Mouse (Mus musculus): ENCODE results near the gene Gm44973. TPM values are rescaled to one million over a fixed set of nuclear protein-coding genes. Genes with fewer than 3 reads are reported as not detected.

The Gm44973 gene
- total and polyA plus RNA-seq, 3 experiments = not detected

DNA sequence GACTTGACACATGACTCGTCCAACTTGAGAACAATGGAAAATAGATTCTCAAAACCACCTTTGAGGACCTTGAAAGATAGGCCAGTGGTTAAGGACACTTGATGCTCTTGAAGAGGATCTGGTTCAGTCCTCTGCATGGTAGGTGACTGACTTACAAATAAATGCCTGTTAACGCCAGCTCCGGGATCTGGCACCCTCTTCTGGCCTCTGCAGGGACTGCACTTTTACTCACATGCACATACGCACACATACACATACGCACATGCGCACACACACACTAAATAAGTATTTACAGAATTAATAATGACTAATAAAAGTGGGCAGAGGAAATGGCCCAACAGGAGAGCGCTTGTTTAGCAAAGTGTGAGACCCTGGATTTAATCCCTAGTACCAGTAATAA is 38.5 kb upstream of the Gm44973 start:
- Histone ChIP-seq H3K36me3 (ENCODE audit: control insufficient read depth, insufficient read depth, low read length) (no peaks in the 10 kb centered on the region), H3K27ac (no peak overlapping the region), H3K4me3 (no peak overlapping the region), H3K9ac (ENCODE audit: low read depth, low read length) (no peak overlapping the region), H3K79me2 (replicated peaks; ENCODE audit: control insufficient read depth, insufficient read depth, low read length) (no peaks in the 10 kb centered on the region), H3K4me1 (ENCODE audit: control insufficient read depth, insufficient read depth, low read length) (peaks cover 6% of the 10 kb centered on the region), H3K27me3 (ENCODE audit: control insufficient read depth, insufficient read depth, low read length) (no peaks in the 10 kb centered on the region)
- WGBS = 90% methylated on average over 7 of the region's 7 CpGs
- no peak for DNase-seq
- intact Hi-C loops (cut with DNase I) = no loop called here
- peak; percentile 20 for TF ChIP-seq CTCF (IDR thresholded peaks at IDR 0.05)
- TF ChIP-seq EP300 (IDR thresholded peaks at IDR 0.05; ENCODE audit: insufficient read depth, low read depth, low read length) = no peak

DNA sequence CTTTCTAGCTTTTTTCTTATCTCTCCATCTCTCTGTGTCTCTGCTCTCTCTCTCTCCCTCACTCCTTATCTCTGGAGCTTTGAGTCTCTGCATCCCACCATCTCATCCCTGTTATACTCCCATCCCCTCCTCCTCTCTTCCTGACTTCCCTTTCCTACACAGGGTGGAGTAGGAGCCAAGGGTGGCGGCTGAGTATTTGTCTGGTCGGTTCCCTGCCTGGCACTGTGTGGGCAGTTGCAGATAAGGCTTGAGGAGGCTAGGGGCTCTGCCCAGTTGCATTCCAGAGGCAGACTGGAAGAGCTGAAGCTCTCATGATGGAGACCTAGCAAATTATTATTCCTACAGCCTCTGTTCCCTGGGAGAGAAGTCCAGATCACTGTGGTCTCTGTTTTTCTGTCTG is 27.0 kb upstream of the Gm44973 start:
- H3K4me1 ChIP-seq (ENCODE audit: control insufficient read depth, insufficient read depth, low read length) = no peaks in the 10 kb centered on the region
- no peak overlapping the region for H3K9ac ChIP-seq (ENCODE audit: low read depth, low read length)
- H3K79me2 ChIP-seq (replicated peaks; ENCODE audit: control insufficient read depth, insufficient read depth, low read length) = no peaks in the 10 kb centered on the region
- H3K27ac ChIP-seq = no peak overlapping the region
- 9% methylated on average over 2 of the region's 2 CpGs for WGBS
- no peak for DNase-seq
- H3K27me3 ChIP-seq (ENCODE audit: control insufficient read depth, insufficient read depth, low read length) = no peaks in the 10 kb centered on the region
- intact Hi-C loops (cut with DNase I) = no loop called here
- H3K36me3 ChIP-seq (ENCODE audit: control insufficient read depth, insufficient read depth, low read length) = no peaks in the 10 kb centered on the region
- TF ChIP-seq CTCF (IDR thresholded peaks at IDR 0.05) (no peak), POLR2A (IDR thresholded peaks at IDR 0.05; ENCODE audit: insufficient read depth, low read depth, low read length) (no peak), EP300 (IDR thresholded peaks at IDR 0.05; ENCODE audit: insufficient read depth, low read depth, low read length) (no peak)
- H3K4me3 ChIP-seq = no peak overlapping the region

DNA sequence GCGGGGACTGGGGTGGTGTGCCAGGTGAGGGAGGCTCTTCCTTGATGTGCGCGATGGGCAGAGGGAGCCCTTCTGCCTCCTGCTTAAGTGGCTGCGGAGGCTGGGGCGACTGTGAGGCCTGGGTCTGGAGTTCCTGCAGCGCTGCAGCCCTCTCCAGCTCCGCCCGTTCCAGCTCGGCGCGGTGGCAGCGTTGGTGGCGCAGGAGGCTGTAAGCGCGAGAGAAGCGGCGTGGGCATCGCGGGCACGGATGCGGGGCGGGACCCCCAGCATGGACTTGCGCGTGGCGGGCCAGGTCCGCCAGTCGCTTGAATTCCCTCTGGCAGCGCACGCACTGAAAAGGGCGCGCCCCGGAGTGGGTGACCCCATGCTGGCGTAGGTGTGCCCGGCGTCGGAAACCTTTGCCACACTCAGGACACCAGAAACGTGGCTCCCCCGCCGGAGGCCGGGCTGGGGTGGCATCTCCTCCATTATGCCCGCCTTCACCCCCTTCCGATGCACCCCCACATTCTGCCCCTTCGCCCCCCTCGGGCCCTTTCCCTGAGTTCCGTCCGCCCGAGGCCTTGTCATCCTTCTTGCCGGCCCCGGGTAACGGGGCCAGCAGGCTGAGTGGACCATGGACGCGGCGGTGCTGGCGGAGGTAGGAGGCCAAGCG is 21.8 kb upstream of the Gm44973 start:
- Histone ChIP-seq H3K27me3 (ENCODE audit: control insufficient read depth, insufficient read depth, low read length) (no peaks in the 10 kb centered on the region), H3K79me2 (replicated peaks; ENCODE audit: control insufficient read depth, insufficient read depth, low read length) (no peaks in the 10 kb centered on the region), H3K4me1 (ENCODE audit: control insufficient read depth, insufficient read depth, low read length) (peaks cover 5% of the 10 kb centered on the region), H3K9ac (ENCODE audit: low read depth, low read length) (no peak overlapping the region), H3K27ac (no peak overlapping the region), H3K36me3 (ENCODE audit: control insufficient read depth, insufficient read depth, low read length) (no peaks in the 10 kb centered on the region), H3K4me3 (no peak overlapping the region)
- TF ChIP-seq CTCF (IDR thresholded peaks at IDR 0.05) (no peak), POLR2A (IDR thresholded peaks at IDR 0.05; ENCODE audit: insufficient read depth, low read depth, low read length) (no peak), EP300 (IDR thresholded peaks at IDR 0.05; ENCODE audit: insufficient read depth, low read depth, low read length) (no peak)
- no peak for DNase-seq
- intact Hi-C loops (cut with DNase I) = no loop called here
- WGBS = 71% methylated on average over 55 of the region's 55 CpGs

- WGBS = 73% methylated on average over 59 of the region's 59 CpGs
- intact Hi-C loops (cut with DNase I) = no loop called here
- H3K4me1 ChIP-seq (ENCODE audit: control insufficient read depth, insufficient read depth, low read length) = peaks cover 5% of the 10 kb centered on the region
- H3K79me2 ChIP-seq (replicated peaks; ENCODE audit: control insufficient read depth, insufficient read depth, low read length) = no peaks in the 10 kb centered on the region
- H3K27me3 ChIP-seq (ENCODE audit: control insufficient read depth, insufficient read depth, low read length) = no peaks in the 10 kb centered on the region
- TF ChIP-seq EP300 (IDR thresholded peaks at IDR 0.05; ENCODE audit: insufficient read depth, low read depth, low read length) (no peak), POLR2A (IDR thresholded peaks at IDR 0.05; ENCODE audit: insufficient read depth, low read depth, low read length) (no peak), CTCF (IDR thresholded peaks at IDR 0.05) (no peak)
- H3K27ac ChIP-seq = no peak overlapping the region
- H3K4me3 ChIP-seq = no peak overlapping the region
- no peak overlapping the region for H3K9ac ChIP-seq (ENCODE audit: low read depth, low read length)
- DNase-seq = no peak
- H3K36me3 ChIP-seq (ENCODE audit: control insufficient read depth, insufficient read depth, low read length) = no peaks in the 10 kb centered on the region
Observed at GRCm38 (mm10) chr7:4993999-4994788, 21.1 kb upstream of the Gm44973 start.

- Histone ChIP-seq H3K4me1 (ENCODE audit: control insufficient read depth, insufficient read depth, low read length) (peaks cover 5% of the 10 kb centered on the region), H3K9ac (ENCODE audit: low read depth, low read length) (peak overlapping the region; percentile 88), H3K27ac (peak overlapping the region; percentile 75), H3K4me3 (peak overlapping the region; percentile 78), H3K79me2 (replicated peaks; ENCODE audit: control insufficient read depth, insufficient read depth, low read length) (no peaks in the 10 kb centered on the region), H3K36me3 (ENCODE audit: control insufficient read depth, insufficient read depth, low read length) (no peaks in the 10 kb centered on the region), H3K27me3 (ENCODE audit: control insufficient read depth, insufficient read depth, low read length) (no peaks in the 10 kb centered on the region)
- DNase-seq = no peak
- intact Hi-C loops (cut with DNase I) = loop anchor here (2.0 kb wide), 2 partner anchors 17 to 55 kb away; partner anchors contain the start of gene Zfp580
- 7% methylated on average over 19 of the region's 19 CpGs for WGBS
- no peak for TF ChIP-seq CTCF (IDR thresholded peaks at IDR 0.05)
- no peak; the same call in 1 of the 2 replicates for TF ChIP-seq POLR2A (IDR thresholded peaks at IDR 0.05; ENCODE audit: insufficient read depth, low read depth, low read length)
- TF ChIP-seq EP300 (IDR thresholded peaks at IDR 0.05; ENCODE audit: insufficient read depth, low read depth, low read length) = no peak
Observed at GRCm38 (mm10) chr7:4995268-4996002, 19.9 kb upstream of the Gm44973 start.
